8 mouse cellular contexts compared by ENCODE assay signal in genomic region chr7:27396184-27397047, GRCm38 (mm10). TPM values are rescaled to one million over a fixed set of nuclear protein-coding genes. Genes with fewer than 3 reads are reported as not detected.
DNase-seq lines count a peak whose midpoint lies in the region; ATAC-seq lines count a peak whose summit lies in the region.

No protein-coding gene starts in this region.

- no peaks in the 10 kb centered on the region for H3K36me3 ChIP-seq in forebrain, embryonic 13.5 days (ENCODE audit: poor library complexity, severe bottlenecking)
- no peaks in the 10 kb centered on the region for H3K36me3 ChIP-seq in midbrain, embryonic 15.5 days (replicated peaks)

- H3K4me2 ChIP-seq in forebrain, embryonic 13.5 days = peak overlapping the region; percentile 78
- peak overlapping the region; percentile 90 for H3K4me2 ChIP-seq in midbrain, embryonic 15.5 days

- H3K9me3 ChIP-seq in forebrain, embryonic 13.5 days (replicated peaks) = no peaks in the 10 kb centered on the region
- H3K9me3 ChIP-seq in midbrain, embryonic 15.5 days = no peaks in the 10 kb centered on the region

- intact Hi-C loops in left cerebral cortex, postnatal 14 days (cut with DNase I) = loop anchor here (5.0 kb wide), 1 partner anchor 59 kb away; the partner anchor contains the start of gene Ltbp4

- 4% methylated on average over 20 of the region's 68 CpGs for WGBS in forebrain, embryonic 13.5 days
- WGBS in midbrain, embryonic 15.5 days = 2% methylated on average over 36 of the region's 68 CpGs

- peak; percentile 23 to 71 for DNase-seq in adrenal gland, adult (ENCODE audit: inconsistent age in 2 of 2, low spot score in 1 of 2)
- no peak for DNase-seq in adrenal gland, adult 2 months
- DNase-seq in ovary, postnatal 10 days (ENCODE audit: low spot score) = peak; percentile 27
- DNase-seq in ovary, adult 18-20 months (ENCODE audit: low spot score) = no peak
- DNase-seq in left cerebral cortex, postnatal 14 days (ENCODE audit: low spot score in 2 of 2) = peak; percentile 45 to 64
- peak; percentile 71 for DNase-seq in thymus, postnatal 4 days

- peak overlapping the region; percentile 58 for H3K9ac ChIP-seq in forebrain, embryonic 13.5 days
- peak overlapping the region; percentile 53 for H3K9ac ChIP-seq in midbrain, embryonic 15.5 days

- H3K27me3 ChIP-seq in forebrain, embryonic 13.5 days = peaks cover 89% of the 10 kb centered on the region
- H3K27me3 ChIP-seq in midbrain, embryonic 15.5 days (replicated peaks) = peaks cover 77% of the 10 kb centered on the region

- H3K27ac ChIP-seq in forebrain, embryonic 13.5 days = no peak overlapping the region
- H3K27ac ChIP-seq in midbrain, embryonic 15.5 days = no peak overlapping the region

- peaks cover 20% of the 10 kb centered on the region for H3K4me1 ChIP-seq in forebrain, embryonic 13.5 days
- peaks cover 12% of the 10 kb centered on the region for H3K4me1 ChIP-seq in midbrain, embryonic 15.5 days

- peak overlapping the region; percentile 51 for H3K4me3 ChIP-seq in forebrain, embryonic 13.5 days
- peak overlapping the region; percentile 53 for H3K4me3 ChIP-seq in midbrain, embryonic 15.5 days

- peak; percentile 56 for ATAC-seq in forebrain, embryonic 13.5 days
- peak; percentile 51 for ATAC-seq in midbrain, embryonic 15.5 days (replicated peaks)

RNA-seq across cellular contexts. Expression of gene Gm20479, which starts 39.2 kb away (rescaled TPM):
- total RNA-seq in adrenal gland, adult 2 months (2021) = 1 to 10 TPM in 1 of 2 experiments, not detected in 1; 6.3 TPM
- 0.28 TPM in 2 replicates for polyA plus RNA-seq in adrenal gland, adult 2 months (2012; rRNA removed)
- polyA plus RNA-seq in forebrain, embryonic 13.5 days (2015; fragmentation: Nextera tagmentation; extraction: Ambion mirVana) = 0.62 TPM in 1 of 2 replicates, not detected in the other
- total RNA-seq in left cerebral cortex, postnatal 14 days (2021) = not detected
- polyA plus RNA-seq in midbrain, embryonic 15.5 days (2015; fragmentation: Nextera tagmentation; extraction: Ambion mirVana) = not detected in 2 replicates

RNA-seq across cellular contexts. Expression of gene Shkbp1, which starts 40.6 kb away (rescaled TPM):
- total RNA-seq in adrenal gland, adult 2 months (2021) = 10 to 100 TPM; 11.3 to 22.5 TPM
- polyA plus RNA-seq in adrenal gland, adult 2 months (2012; rRNA removed) = 60.8 and 74.5 TPM in 2 replicates
- polyA plus RNA-seq in forebrain, embryonic 13.5 days (2015; fragmentation: Nextera tagmentation; extraction: Ambion mirVana) = 85.4 and 89.3 TPM in 2 replicates
- 10 to 100 TPM; 22.2 to 27.4 TPM for total RNA-seq in left cerebral cortex, postnatal 14 days (2021)
- 63.9 and 64.7 TPM in 2 replicates for polyA plus RNA-seq in midbrain, embryonic 15.5 days (2015; fragmentation: Nextera tagmentation; extraction: Ambion mirVana)

RNA-seq across cellular contexts. Expression of gene Sptbn4, which starts 51.1 kb away (rescaled TPM):
- total RNA-seq in adrenal gland, adult 2 months (2021) = 1 to 10 TPM; 1.5 to 1.9 TPM
- polyA plus RNA-seq in adrenal gland, adult 2 months (2012; rRNA removed) = 0.84 and 2.3 TPM in 2 replicates
- 0.43 and 0.71 TPM in 2 replicates for polyA plus RNA-seq in forebrain, embryonic 13.5 days (2015; fragmentation: Nextera tagmentation; extraction: Ambion mirVana)
- 100 to 1,000 TPM; 128 to 132 TPM for total RNA-seq in left cerebral cortex, postnatal 14 days (2021)
- 4.0 and 4.4 TPM in 2 replicates for polyA plus RNA-seq in midbrain, embryonic 15.5 days (2015; fragmentation: Nextera tagmentation; extraction: Ambion mirVana)

RNA-seq across cellular contexts. Expression of gene Blvrb, which starts 51.4 kb away (rescaled TPM):
- total RNA-seq in adrenal gland, adult 2 months (2021) = 10 to 100 TPM; 48.4 to 51.1 TPM
- 70.2 and 86.2 TPM in 2 replicates for polyA plus RNA-seq in adrenal gland, adult 2 months (2012; rRNA removed)
- 16.8 and 17.3 TPM in 2 replicates for polyA plus RNA-seq in forebrain, embryonic 13.5 days (2015; fragmentation: Nextera tagmentation; extraction: Ambion mirVana)
- total RNA-seq in left cerebral cortex, postnatal 14 days (2021) = 10 to 100 TPM; 11.7 to 13.0 TPM
- polyA plus RNA-seq in midbrain, embryonic 15.5 days (2015; fragmentation: Nextera tagmentation; extraction: Ambion mirVana) = 17.9 and 19.5 TPM in 2 replicates

RNA-seq across cellular contexts. Expression of gene Ltbp4, which starts 58.9 kb away (rescaled TPM):
- total RNA-seq in adrenal gland, adult 2 months (2021) = 10 to 100 TPM; 70.3 to 94.7 TPM
- 253 and 263 TPM in 2 replicates for polyA plus RNA-seq in adrenal gland, adult 2 months (2012; rRNA removed)
- 10.5 and 13.4 TPM in 2 replicates for polyA plus RNA-seq in forebrain, embryonic 13.5 days (2015; fragmentation: Nextera tagmentation; extraction: Ambion mirVana)
- total RNA-seq in left cerebral cortex, postnatal 14 days (2021) = 10 to 100 TPM; 62.5 to 62.6 TPM
- 13.4 and 15.7 TPM in 2 replicates for polyA plus RNA-seq in midbrain, embryonic 15.5 days (2015; fragmentation: Nextera tagmentation; extraction: Ambion mirVana)

Comparison
In these comparisons a context has a peak if more than half of its experiments do, and no peak if none do; other contexts are left out.
1. DNase-seq: peak in adrenal gland, adult (2 of 2), ovary, postnatal 10 days (single experiment), left cerebral cortex, postnatal 14 days (2 of 2) and thymus, postnatal 4 days (single experiment); none in adrenal gland, adult 2 months (single experiment) and ovary, adult 18-20 months (single experiment).